Comparison of ENCODE assay signal across 43 mouse cellular contexts in genomic region chr10:14688785-14689442, GRCm38 (mm10). TPM values are rescaled to one million over a fixed set of nuclear protein-coding genes. Genes with fewer than 3 reads are reported as not detected.
"Had no signal": no experiment of that assay in that cellular context is flagged by ENCODE, and none has a peak within 500 bp of the region (broad histone marks: within the 10 kb centered on the region; RNA-seq: fewer than 3 reads in every experiment).

No protein-coding gene starts in this region.

- ATAC-seq: hindbrain, postnatal 0 days; intestine, embryonic 16.5 days had no signal

- DNase-seq: gastrocnemius, postnatal 14 days; gastrocnemius, postnatal 36 days; heart, adult 11 months; heart, adult 2 months; heart, postnatal 14 days; heart, postnatal 36 days; kidney, adult 11 months; kidney, adult 2 months; kidney, adult 9 months; kidney, postnatal 14 days; kidney, postnatal 36 days; layer of hippocampus, adult 9-11 months; layer of hippocampus, postnatal 36 days; liver; liver, embryonic 13.5 days had no signal

- H3K4me1 ChIP-seq: heart, embryonic 15.5 days; limb, embryonic 10.5 days; limb, embryonic 12.5 days had no signal

- H3K27me3 ChIP-seq: heart, embryonic 13.5 days; heart, embryonic 15.5 days; hindbrain, embryonic 13.5 days; hindbrain, embryonic 15.5 days; kidney, embryonic 15.5 days; limb, embryonic 12.5 days; liver, embryonic 13.5 days had no signal

- H3K4me3 ChIP-seq: heart, adult 2 months; heart, embryonic 13.5 days; heart, embryonic 15.5 days; hindbrain, embryonic 13.5 days; hindbrain, embryonic 15.5 days; kidney, embryonic 15.5 days; limb, embryonic 10.5 days; limb, embryonic 12.5 days; liver, embryonic 13.5 days had no signal

- H3K9me3 ChIP-seq: heart, embryonic 15.5 days; hindbrain, embryonic 13.5 days; hindbrain, embryonic 15.5 days; limb, embryonic 10.5 days; limb, embryonic 12.5 days; liver, embryonic 13.5 days had no signal

RNA-seq across cellular contexts. Expression of gene Nmbr, which starts 16.5 kb away (rescaled TPM):
- total RNA-seq: gastrocnemius, postnatal 14 days; heart, postnatal 14 days; heart, postnatal 36 days had no signal
- polyA plus RNA-seq: gonadal fat pad, adult 2 months; intestine, embryonic 16.5 days; large intestine, adult 2 months; limb, embryonic 10.5 days had no signal

RNA-seq across cellular contexts. Expression of gene Gje1, which starts 29.1 kb away (rescaled TPM):
- total RNA-seq: gastrocnemius, adult 8-10 months; gastrocnemius, postnatal 14 days; gastrocnemius, postnatal 36 days; heart, adult 2 months; heart, postnatal 14 days; heart, postnatal 36 days; hematopoietic stem cell, adult 5-6 weeks; hindbrain, postnatal 0 days; layer of hippocampus, adult 18-20 months; layer of hippocampus, adult 8-10 months; layer of hippocampus, postnatal 14 days; layer of hippocampus, postnatal 36 days; left cerebral cortex, adult 18-20 months; left cerebral cortex, adult 8-10 months; left cerebral cortex, postnatal 14 days; left cerebral cortex, postnatal 36 days had no signal
- polyA plus RNA-seq: frontal cortex, adult 2 months; gonadal fat pad, adult 2 months; heart, adult 2 months; heart, embryonic 11.5 days; heart, embryonic 13.5 days; heart, embryonic 15.5 days; heart, postnatal 0 days; hindbrain, embryonic 11.5 days; hindbrain, embryonic 13.5 days; hindbrain, embryonic 15.5 days; hindbrain, postnatal 0 days; intestine, embryonic 14.5 days; intestine, embryonic 16.5 days; kidney, adult 2 months; kidney, embryonic 15.5 days; kidney, postnatal 0 days; large intestine, adult 2 months; limb, embryonic 10.5 days; limb, embryonic 12.5 days; limb, embryonic 14.5 days; liver, embryonic 11.5 days; liver, embryonic 13.5 days had no signal
